Mouse (Mus musculus) kidney, adult 18-20 months (tissue): ENCODE results near the gene Slc29a2.
A peak's percentile ranks its signal among the peaks of the same experiment; 100 is the strongest.

Source experiments
- DNase-seq: peaks from one replicate; pipeline ENCODE4 v3.0.0; 2021

Gene Slc29a2

DNA sequence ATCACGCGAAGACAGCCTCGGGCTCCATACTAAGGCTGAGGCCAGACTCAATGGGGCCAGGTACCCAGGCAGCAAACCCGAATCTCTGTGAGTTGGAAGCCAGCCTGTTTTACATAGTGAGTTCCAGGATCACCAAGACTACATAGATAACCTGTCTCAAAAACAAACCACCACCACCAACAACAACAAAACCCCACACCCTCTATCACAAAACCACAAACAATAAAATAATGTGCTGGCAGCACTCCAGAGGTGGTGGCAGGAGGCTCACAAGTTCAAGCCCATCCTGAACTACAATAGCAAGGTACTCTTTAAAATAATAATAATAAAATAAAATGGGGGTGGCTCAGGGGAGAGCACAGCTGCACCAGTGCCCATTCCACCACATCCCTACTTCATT lies 12.9 kb downstream of the Slc29a2 start:
- no peak for DNase-seq

DNA sequence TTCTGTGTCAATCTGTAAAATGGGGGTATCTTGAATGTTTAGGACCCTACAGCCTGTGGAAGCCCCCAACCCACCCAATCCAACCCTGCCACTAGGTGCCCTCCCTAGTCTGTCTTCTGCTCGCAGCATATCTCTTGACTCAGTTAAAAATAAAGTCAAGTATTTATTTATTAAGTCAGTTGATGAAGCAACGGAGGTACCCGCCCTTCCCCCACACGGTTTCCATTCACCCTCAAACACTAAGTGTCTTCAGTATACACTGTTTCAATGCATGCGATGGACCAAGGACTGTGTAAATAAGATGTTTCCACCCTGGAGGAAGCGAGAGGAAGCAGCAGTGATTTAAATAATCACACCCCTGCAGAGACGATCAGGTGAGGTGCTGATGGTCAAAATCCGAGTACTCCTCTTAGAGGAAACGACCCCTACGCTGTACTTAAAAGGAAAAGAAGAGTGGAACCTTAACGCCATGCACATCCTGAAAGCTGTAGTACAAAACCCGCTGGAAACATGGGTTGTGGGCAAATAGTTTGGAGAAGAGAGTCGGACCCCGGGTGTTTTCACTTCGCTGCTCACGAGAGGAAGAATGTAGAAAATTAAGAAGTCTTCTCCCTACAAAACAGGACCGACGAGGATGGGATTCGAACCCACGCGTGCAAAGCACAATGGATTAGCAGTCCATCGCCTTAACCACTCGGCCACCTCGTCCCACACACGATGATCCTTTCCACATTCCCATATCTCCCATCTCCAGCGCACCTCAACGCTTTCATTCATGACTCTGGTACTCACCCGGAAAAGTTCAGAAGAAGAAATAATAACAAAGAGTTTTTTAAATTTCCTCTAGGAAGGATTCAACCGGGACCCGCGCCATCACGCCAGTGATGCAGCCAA lies 14.3 kb downstream of the Slc29a2 start:
- peak; percentile 83 for DNase-seq

GRCm38 (mm10) chr19:5038709-5039156 lies 15.1 kb downstream of the Slc29a2 start, which contains the start of the genes B4gat1 and AC124502.3:
B4gat1 (plus strand) TSS chr19:5038826.
AC124502.3 (plus strand) TSS chr19:5038891.
- DNase-seq, result peak; percentile 89

- peak; percentile 39 for DNase-seq
These were observed 15.8 kb downstream of the Slc29a2 start for GRCm38 (mm10) chr19:5039301-5040114.

DNA sequence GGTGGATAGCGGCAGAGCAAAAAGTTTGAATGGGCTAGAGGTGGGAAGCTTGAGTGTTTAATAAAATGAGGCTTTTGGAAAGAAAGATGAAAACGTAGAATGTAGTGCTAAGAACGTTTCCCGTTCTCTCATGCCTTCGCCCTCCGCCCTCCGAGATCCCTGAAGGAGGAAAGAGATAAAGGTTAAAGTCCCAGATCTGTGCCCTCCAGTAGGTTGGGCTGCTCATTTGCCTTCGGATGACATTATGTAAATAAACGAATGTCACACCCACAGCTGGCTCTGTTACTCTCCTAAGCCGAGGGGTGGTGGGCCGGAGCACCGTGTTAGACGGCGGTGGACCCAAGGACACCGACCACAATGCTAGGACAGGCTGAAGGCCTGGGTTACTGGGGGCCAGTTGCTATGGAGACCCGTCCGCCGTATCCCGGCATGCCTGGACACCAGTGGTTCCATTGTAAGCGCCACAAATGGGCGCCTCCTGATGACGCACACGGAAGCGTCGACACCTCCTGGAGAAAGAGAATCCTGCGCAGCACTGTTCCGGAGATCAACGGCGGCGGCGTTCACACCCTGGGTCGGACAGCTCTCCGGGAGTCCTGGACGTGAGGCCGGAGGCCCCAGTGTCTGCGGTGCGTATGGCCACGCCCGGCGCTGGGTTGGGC lies 17.3 kb downstream of the Slc29a2 start, which contains the start of gene Brms1:
Gene Brms1 (plus strand): TSS at position 493 of the 662 bp plus-strand sequence.
- DNase-seq, result peak; percentile 94

DNA sequence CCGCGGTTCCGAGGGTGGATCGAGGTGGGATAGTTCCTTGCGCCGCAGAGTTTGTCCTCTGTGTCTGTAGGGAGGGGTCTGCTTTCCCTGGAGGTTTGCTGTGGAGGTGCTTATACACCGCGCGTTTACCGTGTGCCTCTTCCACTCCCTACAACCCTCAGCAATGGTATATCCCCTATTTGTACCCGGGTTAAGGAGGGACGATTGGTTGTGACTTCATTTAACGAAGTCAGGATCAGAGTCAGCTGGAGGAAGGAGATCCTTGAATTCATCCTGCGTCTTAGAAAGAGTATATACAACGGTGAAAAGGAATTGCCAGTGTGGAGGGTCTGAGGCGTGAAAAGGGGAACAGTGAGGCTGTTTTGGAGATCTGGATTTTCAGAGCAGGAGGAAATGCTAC lies 17.9 kb downstream of the Slc29a2 start:
- no peak for DNase-seq

- no peak for DNase-seq
These were observed 21.9 kb downstream of the Slc29a2 start for GRCm38 (mm10) chr19:5045531-5045930.

DNA sequence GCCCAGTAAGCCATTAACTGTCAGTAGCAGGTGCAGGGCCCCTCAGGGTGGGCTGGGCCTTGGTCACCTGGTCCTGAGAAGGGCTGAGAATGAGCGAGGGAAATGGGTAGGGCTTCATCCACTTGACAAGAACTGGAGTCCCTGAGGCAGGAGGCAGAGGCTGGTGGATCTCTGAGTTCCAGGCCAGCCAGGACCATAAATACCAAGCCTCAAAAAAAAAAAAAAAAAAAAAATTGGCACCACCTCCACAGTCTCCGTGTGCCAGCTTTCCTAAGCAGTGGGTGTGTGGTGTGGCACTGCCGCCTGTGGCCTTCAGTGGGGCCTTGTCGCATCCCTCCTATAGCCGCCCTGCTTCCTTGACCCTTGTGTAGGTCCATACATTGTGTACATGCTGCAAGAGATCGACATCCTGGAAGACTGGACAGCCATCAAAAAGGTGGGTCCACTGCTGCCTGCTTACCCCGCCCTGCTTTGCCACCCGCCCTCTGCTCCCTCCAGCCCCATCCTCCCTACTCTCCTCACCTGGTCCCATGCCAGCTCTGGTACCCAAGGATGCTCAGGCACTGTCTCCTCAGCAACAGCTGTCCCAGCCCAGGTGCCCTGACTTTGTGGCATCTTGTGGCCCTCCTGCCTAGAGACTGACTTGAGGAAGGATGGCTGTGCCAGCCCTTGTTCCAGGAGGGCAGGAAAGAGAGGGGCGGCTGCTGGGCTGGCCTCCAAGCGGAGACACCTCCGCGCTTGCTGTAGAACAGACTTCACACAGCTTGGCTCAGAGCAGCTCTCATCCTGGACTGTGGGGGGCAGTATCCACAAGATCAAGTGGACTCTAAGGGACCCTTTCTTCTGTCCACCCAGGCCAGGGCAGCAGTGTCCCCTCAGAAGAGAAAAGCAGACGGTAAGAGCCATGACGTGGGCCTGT lies 24.7 kb downstream of the Slc29a2 start:
- DNase-seq, result no peak

- DNase-seq, result no peak
These were observed 25.7 kb downstream of the Slc29a2 start for GRCm38 (mm10) chr19:5049325-5049724.

- DNase-seq, result peak; percentile 62
These were observed 26.6 kb downstream of the Slc29a2 start, which contains the start of gene Rin1 for GRCm38 (mm10) chr19:5050047-5050905. Rin1 (plus strand) TSS chr19:5050481.

DNA sequence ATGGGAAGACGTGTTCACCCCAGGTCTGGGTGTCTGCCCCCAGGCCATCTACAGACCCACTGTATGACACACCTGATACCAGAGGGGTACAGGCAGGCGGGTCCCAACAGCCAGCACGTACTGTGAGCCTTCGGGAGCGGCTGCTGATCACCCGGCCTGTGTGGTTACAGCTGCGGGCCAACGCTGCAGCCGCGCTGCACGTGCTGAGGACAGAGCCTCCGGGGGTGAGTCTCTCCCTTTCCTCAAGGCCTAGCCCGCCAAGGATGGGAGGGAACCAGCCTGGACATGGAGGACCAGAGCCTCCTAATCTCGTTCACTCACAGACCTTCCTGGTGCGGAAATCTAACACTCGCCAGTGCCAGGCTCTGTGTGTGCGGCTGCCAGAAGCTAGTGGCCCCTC lies 27.4 kb downstream of the Slc29a2 start:
- DNase-seq, result no peak

- DNase-seq, result no peak
These were observed 27.9 kb downstream of the Slc29a2 start for GRCm38 (mm10) chr19:5051515-5051914.

- no peak for DNase-seq
These were observed 28.6 kb downstream of the Slc29a2 start for GRCm38 (mm10) chr19:5052166-5052822.

DNA sequence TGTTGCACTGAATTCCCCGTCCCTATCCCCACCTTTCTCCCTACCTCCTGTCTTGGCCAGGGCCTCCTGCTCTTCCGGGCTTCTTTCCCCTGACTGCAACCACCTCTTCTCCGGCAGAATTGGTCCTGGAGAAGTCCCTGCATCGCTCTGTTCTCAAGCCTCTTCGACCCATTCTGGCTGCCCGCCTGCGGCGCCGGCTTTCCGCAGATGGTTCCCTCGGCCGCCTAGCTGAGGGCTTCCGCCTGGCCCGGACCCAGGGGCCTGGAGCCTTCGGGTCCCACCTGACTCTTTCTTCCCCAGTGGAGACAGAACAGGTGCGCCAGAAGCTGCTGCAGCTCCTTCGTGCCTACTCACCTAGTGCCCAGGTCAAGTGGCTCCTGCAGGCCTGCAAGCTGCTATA lies 29.2 kb downstream of the Slc29a2 start:
- no peak for DNase-seq

- DNase-seq, result peak; percentile 47
These were observed 30.2 kb downstream of the Slc29a2 start for GRCm38 (mm10) chr19:5053909-5054308.

DNA sequence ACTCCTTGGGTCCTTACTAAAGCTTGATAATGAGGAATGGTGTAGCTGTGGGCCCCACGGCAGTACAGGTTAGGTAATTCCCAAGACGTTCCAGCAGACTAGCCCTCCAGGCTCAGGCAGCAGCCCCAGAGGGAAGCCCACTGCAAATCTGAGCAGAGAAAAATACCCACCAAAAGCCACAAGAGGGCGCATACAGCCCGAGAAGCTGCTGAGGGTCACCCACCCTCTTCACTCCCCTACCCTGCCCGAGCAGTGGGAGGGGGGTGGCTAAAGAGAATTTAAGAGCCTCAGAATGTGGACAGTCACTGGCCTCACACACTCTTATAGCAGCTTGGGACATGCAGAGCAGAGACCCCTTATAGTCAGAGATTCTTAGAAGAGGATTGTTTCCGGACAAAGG lies 32.6 kb downstream of the Slc29a2 start:
- peak; percentile 34 for DNase-seq

GRCm38 (mm10) chr19:5057876-5058775 lies 34.5 kb downstream of the Slc29a2 start:
- DNase-seq, result no peak

DNA sequence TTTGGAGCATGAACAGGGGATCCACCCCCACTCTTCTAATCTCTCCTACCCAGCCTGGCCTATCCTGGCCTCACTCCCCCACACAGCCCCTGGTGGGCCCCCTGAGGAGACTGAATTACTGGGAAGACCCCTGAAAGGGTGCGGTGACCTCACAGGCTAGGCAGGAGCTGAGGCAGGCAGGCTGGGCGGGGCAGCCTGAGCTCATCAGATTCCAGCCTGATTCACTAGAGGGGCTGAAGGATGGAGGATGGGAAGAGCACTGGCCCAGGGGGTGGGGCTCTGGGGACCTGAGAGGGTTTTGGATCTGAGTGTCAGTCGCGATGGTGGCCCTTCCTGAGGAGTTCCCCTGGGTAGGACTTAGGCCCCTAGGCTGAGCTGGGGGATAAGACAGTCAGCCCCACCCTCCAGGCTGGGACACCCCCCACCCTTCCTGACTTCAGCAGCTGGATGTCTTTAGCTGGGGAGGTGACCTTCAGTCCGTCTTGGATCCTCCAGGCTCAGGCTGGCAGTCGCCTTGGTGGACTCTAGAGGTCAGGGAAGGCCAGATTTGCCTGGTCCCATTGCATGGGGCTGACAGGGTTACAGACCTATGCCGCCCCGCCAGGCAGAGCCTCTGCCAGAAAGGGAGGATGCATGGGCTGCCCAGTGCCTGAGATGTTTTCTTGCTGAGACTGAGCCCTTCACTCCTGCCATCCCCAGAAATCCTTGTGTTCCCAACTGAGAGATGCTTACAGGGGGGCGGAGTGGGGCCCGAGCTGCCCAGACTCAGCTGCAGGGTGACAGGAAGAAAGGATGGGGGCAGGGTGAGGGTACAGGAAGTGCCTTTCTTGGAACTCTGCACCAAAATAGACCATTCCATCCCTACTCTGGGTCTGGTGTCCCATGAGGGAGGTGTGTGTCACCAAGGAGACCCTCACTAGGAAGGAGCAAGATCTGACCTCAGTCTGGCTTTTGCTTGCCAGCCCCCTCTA lies 35.4 kb downstream of the Slc29a2 start:
- DNase-seq, result no peak
